Mouse (Mus musculus): ENCODE measurements around the gene Zfp513.

Zfp513 gene

DNA sequence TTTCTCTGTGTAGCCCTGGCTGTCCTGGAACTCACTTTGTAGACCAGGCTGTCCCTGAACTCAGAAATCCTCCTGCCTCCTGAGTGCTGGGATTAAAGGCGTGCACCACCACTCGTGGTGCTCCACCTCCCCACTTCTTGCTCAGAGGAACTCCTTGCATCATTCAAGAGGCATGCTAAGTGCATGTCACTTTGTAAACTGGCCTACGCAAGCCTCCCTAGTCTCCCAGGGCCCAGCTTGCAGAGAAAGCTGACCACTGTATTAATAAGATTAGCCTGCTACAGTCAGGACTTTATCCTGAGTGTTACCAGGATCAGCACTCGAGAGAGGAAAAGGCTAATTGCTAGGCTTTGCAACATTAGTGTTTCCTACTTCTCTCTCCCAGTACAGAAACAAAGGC is 33.5 kb downstream of the Zfp513 start:
- DNase-seq (ENCODE audit: low spot score in 2 of 2), result no peak

DNA sequence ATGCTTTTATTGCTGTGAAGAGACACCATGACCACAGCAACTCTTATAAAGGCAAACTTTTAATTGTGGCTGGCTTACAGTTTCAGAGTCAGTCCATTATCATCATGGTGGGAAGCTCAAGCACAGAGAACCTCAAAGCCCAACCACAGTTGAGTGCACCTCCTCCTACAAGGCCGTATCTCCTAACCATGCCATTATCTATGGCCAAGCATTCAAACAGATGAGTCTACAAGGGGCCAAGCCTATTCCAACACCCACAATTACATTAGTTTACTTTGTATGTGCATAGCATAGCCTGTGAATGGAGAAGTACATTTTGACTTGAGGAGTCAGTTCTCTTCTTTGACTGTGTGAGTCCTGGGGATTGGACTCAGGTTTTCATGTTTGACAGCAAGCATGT is 37.2 kb downstream of the Zfp513 start:
- no peak for DNase-seq (ENCODE audit: low spot score in 2 of 2)

DNA sequence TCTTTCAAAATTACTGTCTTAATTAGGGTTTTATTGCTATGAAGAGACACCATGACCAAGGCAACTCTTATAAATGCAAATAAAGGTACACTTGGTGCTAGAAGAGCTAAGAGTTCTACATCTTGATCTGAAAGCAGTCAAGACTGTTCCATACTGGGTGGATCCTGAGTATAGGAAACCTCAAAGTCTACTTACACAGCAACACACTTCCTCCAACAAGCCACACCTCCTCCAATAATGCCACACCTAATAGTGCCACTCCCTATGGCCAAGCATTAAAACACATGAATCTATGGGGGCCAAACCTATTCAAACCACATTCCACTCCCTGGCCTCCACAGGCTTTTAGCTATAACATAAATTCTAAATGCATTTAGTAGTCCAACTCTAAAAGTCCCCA is 39.6 kb downstream of the Zfp513 start:
- DNase-seq (ENCODE audit: low spot score in 2 of 2), result no peak

DNA sequence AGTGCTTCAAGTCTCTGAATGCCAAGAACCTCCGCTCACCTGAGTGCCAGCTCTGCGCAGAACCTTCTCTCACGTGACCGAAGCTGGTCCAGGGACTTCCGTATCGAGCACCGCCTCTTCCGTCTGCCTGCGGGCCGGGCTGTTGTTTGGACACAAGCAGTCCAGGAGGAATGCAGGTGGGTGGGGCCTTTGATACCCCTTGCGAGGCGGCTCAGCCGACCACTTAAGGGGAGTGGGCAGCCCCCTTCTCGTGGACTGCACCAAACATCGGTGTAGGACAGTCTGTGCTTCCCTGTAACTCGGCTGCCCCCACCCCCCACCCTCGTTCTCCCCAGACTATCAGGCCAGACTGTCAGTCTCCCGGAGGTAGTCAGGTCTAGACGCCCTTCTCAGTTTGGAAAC is 48.0 kb downstream of the Zfp513 start, which contains the start of gene Mpv17:
Gene Mpv17, minus strand, starts transcription at position 100 of the 402 bp plus-strand sequence.
- peak; percentile 76 to 77 for DNase-seq (ENCODE audit: low spot score in 2 of 2)

DNA sequence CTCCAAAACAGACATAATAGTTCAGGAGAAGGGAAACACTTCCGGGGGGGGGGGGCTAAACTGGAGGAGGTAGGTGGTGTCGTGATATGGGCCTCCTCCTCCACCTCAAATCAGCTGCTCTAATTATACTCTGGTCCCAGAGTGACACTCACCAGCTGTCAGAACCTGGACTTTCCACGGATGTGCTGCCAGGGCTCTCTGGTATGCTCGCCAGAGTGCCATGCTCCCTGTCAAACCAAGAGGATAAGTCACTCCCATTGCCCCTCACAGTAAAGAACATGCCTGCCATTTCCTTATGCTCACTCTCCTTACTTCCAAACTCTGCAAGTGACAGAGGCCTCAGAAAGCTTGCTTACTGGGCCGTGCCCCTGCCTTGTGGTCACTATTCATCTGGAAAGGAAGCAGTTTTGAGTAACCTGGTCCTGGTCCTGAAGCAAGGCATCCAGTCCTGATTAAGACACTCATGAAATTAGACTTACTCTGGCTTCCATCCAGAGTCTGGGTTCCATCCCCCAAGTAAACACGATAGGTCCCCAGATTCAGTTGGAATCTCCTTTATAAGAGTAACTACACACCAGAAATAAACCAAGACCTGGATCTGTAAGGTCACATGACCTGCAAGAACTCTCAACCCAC is 48.5 kb downstream of the Zfp513 start:
- no peak for DNase-seq (ENCODE audit: low spot score in 2 of 2)

DNA sequence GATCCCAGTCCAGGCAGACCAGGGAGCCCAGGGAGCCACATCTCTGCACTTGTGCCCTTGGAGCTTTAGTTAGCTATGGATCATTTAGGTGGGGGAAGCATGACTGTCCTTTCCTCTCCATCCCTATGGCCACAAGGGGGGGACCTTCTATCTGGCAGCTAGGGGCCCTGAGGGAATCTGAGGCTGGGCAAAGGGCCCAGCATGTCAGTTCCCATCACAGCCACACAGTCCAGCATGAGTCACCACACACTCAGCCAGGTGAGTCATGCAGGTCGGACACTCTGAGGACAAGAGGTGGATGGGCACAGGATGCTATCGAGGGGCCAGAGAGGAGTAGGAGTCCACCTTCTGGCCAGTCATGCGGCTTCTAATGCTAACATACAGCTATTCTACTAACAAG is 50.4 kb downstream of the Zfp513 start:
- no peak for DNase-seq (ENCODE audit: low spot score in 2 of 2)

DNA sequence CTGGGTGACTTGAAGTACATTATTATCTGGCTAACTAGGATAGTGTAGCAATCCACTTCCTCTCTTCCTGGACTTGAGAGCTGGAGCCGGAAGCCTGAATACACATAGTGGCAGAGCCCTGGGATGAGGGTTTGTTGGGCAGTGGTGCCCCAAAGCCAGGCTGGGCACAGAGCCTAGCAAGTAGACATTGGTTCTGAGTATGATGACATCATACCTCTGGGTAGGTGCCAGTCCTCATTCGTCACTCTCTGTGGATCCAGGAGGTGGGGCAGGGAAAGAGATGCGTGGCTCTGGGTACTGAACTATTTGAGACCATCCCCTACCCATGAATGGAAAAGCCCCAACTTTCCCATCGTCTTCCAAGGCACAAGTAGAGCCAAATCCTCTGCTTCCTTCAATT is 52.3 kb downstream of the Zfp513 start:
- DNase-seq (ENCODE audit: low spot score in 2 of 2), result no peak
